Mouse (Mus musculus): ENCODE results near the gene Pyroxd2.

Pyroxd2 gene

DNA sequence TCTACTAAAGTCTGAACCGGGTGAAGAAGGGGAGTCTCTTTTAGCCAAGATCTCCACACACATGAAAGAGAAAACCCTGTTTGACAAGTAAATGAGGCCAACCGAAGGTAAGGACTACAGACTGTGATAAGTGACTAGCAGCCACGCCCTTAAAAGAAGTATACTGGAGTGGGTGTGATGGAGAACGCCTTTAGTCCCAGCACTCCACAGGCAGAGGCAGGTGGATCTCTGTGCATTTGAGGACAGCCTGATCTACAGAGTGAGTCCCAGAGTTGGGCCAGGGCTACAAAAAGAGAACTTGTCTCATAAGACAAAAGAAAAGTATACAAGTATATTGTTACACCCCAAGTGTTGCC lies 6.7 kb downstream of the Pyroxd2 start:
- DNase-seq (ENCODE audit: low spot score in 2 of 2), result no peak

DNA sequence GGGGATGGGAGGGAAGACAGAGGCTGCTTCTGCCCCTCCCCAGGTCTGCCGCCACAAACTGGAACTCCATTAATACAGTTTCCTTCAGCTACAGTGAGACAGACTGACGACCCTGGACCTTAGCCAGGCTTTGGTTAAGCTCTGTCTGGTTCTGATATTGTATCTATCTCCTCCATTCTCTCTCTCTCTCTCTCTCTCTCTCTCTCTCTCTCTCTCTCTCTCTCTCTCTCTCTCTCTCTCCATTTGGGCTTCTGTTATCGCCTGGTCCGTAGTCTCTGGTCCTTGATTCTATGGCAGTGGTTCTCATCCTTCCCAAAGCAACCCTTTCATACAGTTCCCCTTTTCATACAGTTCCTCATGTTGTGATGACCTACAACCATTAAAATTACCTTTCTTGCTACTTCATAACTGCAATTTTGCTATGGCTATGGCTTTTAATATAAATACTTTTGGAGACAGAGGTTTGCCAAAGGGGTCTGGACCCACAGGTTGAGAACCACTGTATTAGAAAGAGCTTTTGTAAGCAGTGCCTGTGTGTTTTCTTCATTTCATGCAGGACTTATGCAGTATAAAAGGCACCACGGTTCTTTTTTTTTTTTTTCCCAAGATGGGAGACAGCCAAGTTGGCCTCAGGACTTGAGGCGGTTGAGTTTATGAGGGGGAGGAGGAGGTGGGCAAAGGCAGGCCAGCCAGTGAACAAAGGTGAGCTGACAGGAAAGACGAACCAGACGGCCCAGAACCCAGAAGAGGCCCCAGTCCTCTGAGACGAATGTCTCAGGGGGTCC lies 7.3 kb downstream of the Pyroxd2 start:
- DNase-seq (ENCODE audit: low spot score in 2 of 2), result no peak

- peak in 1 of 2 experiments; percentile 44 for DNase-seq (ENCODE audit: low spot score in 2 of 2)
Measured at GRCm38 (mm10) chr19:42744162-42744586, 8.4 kb downstream of the Pyroxd2 start.

DNA sequence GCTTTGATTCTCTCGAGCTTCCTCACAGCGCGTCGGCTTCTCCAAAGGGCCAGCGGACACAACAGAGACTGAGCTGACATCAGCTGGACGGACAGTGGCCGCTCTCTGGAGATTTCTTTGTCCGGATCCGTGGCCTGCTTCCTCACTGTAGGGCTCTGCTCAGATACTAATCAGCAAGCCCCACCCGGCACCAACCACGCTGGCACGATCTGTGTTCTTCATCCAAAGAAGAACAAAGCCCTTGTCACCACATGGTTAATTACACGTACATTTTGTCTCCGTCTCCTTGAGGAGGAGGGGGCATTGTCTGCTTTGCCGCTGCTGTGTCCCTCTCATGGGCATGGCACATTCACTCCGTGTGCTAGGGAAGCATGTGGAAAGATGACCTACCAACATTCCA lies 9.3 kb downstream of the Pyroxd2 start:
- no peak for DNase-seq (ENCODE audit: low spot score in 2 of 2)

- DNase-seq (ENCODE audit: low spot score in 2 of 2), result no peak
Measured at GRCm38 (mm10) chr19:42741884-42742283, 10.7 kb downstream of the Pyroxd2 start.

GRCm38 (mm10) chr19:42740163-42740899 lies 12.2 kb downstream of the Pyroxd2 start:
- no peak for DNase-seq (ENCODE audit: low spot score in 2 of 2)

GRCm38 (mm10) chr19:42739734-42740133 lies 12.8 kb downstream of the Pyroxd2 start:
- no peak for DNase-seq (ENCODE audit: low spot score in 2 of 2)

DNA sequence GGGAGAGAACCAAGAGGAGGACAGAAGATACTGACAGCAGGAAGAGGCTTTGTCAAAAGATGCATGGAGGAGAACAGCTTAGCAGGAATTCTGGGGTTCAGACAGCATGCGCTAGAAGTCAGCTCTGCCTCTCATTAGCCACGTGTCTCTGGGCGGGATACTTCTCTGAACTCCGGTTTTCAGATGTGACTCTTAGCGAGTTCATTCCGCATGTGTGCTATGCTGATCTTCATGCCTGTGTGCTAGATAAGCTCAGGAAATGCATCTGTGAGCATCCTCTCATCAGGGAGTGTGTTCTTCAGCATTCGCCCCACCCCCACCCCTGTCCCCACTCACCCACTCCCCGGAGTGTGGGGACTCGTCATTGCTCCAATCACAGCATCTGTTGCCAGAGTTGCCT lies 14.8 kb downstream of the Pyroxd2 start:
- DNase-seq (ENCODE audit: low spot score in 2 of 2), result no peak

DNA sequence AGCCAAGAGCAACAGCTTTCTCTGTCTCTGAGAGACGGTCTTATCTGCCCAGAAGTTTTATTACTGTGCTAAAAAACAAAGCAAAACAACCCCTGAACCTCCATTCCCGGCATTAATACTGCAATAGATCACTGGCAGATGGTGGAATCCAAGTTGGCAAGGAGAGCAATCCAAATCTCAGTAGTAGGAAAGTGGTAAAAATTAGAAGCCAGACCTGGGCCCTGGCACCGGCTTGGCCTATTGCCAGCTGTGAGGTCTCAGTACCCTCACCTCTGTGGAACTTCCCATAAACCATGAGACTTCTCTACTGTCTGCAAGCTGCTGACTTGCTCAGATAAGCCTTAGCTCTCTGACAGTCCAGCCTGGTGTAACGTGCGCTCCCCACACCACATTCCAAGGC lies 17.6 kb downstream of the Pyroxd2 start:
- no peak for DNase-seq (ENCODE audit: low spot score in 2 of 2)

DNA sequence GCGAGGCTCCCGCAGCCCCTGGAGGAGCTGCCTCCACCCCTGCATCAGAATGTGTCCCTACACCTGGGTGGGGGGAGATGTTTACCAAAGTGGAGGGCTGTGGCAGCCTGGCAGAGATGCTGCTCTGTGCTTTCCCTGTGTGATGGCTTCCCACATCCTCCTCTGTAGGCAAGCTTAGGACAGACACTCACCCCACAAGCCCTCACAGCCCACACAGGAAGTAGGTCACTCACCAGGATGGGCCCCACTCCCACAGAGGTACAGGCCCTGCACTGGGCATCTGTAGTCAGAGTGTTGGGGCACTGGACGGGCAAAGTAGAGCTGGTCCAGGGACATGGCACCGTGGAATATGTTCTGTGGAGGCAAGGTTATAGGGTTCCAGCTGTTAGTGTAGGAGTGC lies 25.2 kb downstream of the Pyroxd2 start:
- no peak for DNase-seq (ENCODE audit: low spot score in 2 of 2)

- DNase-seq (ENCODE audit: low spot score in 2 of 2), result no peak
Measured at GRCm38 (mm10) chr19:42726766-42727165, 25.8 kb downstream of the Pyroxd2 start.

DNA sequence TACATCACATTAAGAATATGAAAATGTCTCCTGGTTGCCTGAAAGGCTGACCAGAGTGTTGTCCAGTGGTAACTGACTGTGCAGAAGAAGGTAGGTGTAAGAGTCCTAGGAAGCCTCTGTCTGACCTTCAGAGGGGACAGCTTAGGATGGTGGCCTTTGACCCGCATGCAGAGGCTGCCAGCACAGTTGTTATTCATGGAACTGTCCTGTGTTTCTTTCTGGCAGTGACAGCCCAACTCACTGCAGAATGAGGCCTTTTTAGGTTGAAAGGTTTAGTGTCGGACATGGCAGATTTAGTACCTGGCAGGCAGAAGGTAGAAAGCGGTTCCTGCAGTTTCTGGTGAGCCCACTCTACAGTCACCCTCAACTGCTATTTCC lies 26.6 kb downstream of the Pyroxd2 start:
- no peak for DNase-seq (ENCODE audit: low spot score in 2 of 2)

DNA sequence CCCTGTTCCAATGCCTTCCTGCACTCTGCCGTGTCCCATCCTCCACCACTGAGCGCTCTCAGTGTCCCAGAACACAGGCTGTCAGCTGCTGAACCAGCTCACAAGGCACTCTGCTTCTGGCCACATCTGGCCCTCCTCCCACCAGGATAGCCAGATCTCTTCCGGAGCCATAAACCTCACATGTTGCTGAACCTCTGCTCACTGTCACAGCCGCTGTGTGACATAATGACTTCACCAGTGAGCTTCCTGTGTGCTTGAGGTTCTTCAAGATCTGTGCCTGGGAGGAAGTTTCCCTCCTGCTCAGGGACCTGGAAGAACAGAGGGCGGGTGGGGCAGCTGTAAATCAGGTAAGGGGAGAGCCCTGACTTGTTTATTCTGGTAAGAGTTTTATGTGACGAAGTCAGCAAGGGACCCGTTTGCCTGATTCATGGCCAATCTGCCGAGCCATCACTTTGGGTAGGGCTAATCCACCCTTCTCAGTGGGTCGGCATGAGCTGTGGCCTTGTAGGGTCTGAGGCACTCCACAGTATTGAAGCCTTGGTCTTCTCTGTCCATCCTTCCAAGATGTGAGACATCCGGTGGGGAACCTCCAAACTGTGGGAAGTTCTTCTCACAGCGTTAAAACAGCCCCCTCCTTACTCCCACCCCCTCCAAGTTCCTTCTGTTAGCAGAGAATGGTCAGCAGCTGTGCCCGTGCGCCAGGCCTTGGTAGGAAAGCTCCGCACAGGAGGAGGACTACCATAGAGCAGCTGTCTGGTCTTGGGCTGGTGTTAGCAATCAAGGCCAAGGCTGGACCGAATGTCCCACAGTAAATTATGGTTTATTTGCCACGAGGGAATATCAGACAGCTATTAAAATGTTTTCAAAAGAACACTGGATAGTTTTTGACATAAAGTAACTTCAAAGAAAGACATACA lies 27.3 kb downstream of the Pyroxd2 start:
- peak; percentile 21 to 51 for DNase-seq (ENCODE audit: low spot score in 2 of 2)

DNA sequence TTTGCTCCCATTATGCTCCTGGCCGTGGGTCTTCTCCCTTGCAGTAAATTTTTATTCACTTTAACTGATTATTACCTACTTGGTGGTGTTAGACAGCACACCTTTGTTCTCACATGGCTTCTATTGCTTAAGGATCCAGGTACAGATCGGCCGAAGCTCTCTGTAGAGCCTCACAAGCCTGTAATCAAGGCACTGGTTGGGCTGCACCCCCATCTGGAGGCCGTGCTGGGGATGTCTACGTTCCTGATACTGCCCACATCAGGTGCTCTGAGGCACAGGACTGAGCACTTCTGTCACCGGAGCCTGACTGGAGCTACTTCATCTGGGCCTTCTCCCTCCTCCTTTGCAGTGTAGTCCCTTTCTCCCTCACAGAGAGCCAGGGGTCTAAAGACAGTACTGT lies 29.3 kb downstream of the Pyroxd2 start:
- no peak for DNase-seq (ENCODE audit: low spot score in 2 of 2)

- no peak for DNase-seq (ENCODE audit: low spot score in 2 of 2)
Measured at GRCm38 (mm10) chr19:42722500-42722899, 30.1 kb downstream of the Pyroxd2 start.

GRCm38 (mm10) chr19:42718101-42718500 lies 34.5 kb downstream of the Pyroxd2 start:
- DNase-seq (ENCODE audit: low spot score in 2 of 2), result no peak

GRCm38 (mm10) chr19:42717668-42718067 lies 34.9 kb downstream of the Pyroxd2 start:
- no peak for DNase-seq (ENCODE audit: low spot score in 2 of 2)

DNA sequence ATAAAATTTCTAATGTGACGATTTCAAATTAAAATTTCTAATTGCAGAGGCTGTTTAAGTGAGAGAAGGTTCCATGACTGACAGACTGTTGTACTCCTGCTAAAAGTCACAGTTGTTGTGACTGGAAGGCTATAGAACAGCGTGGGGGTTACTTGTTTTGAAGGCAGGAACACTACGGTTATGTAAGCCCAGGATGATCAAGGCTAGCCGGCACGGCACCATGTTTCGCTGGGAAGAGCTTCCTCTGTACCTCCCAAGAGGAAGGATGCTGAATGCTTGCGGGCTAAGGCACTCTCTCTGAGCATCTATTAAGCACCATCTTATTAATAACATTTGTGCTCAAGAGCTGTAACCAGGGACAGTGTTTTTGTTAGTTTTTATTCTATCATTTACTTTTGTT lies 36.1 kb downstream of the Pyroxd2 start:
- DNase-seq (ENCODE audit: low spot score in 2 of 2), result no peak

- peak; percentile 7 to 19 for DNase-seq (ENCODE audit: low spot score in 2 of 2)
Measured at GRCm38 (mm10) chr19:42713770-42714169, 38.8 kb downstream of the Pyroxd2 start.

GRCm38 (mm10) chr19:42699426-42699825 lies 53.1 kb downstream of the Pyroxd2 start:
- DNase-seq (ENCODE audit: low spot score in 2 of 2), result no peak

DNA sequence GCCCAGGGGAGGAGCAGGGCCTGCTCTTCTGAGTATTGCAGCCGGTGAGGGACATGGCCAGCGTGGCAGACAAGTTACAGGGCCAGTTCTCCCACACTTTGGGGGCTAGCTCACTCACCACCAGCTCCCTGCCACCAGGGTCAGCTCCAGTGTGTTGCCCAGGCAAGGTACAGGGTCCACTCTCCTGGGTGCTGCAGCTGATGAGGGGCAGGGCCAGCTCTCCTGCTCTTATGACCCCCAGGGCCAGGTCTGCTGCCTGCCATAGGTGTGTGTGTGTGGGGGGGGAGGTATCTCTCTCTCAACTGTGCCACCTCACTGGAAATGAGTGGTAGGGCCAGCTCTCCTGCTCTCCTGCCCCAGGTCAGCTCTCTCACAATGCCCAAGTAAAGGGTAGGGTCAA lies 54.0 kb downstream of the Pyroxd2 start:
- no peak for DNase-seq (ENCODE audit: low spot score in 2 of 2)

GRCm38 (mm10) chr19:42697336-42697735 lies 55.2 kb downstream of the Pyroxd2 start:
- DNase-seq (ENCODE audit: low spot score in 2 of 2), result no peak

Measured in heart, adult 9 months (tissue).